Mouse (Mus musculus): ENCODE measurements around the gene Pdia4. TPM values are rescaled to one million over a fixed set of nuclear protein-coding genes. Genes with fewer than 3 reads are reported as not detected.
"Not testable (repeated sequence)": the region's sequence is repeated elsewhere in the genome, so short reads cannot be mapped to it uniquely, and the experiment has no call there.

The Pdia4 gene
- polyA plus RNA-seq, 1 experiment from 2014 or later: 283 TPM

- not testable (repeated sequence) for ATAC-seq (ENCODE audit: insufficient read depth, low FRiP score); H3K36me3 ChIP-seq (ENCODE audit: control insufficient read depth, insufficient read depth, low read length); H3K9ac ChIP-seq (ENCODE audit: low read length); H3K27ac ChIP-seq (ENCODE audit: low read length); H3K9me3 ChIP-seq (replicated peaks; ENCODE audit: control insufficient read depth, low read length); H3K4me3 ChIP-seq (replicated peaks; ENCODE audit: low read length); H3K4me1 ChIP-seq (ENCODE audit: control insufficient read depth, insufficient read depth, low read length); H3K27me3 ChIP-seq (ENCODE audit: control insufficient read depth, insufficient read depth, low read length)
- WGBS: under 1% methylated on average over 16 of the region's 38 CpGs
- 0 out of 2 replicates have a peak overlapping the region, but pooled peaks have one; percentile 36 for H3K4me2 ChIP-seq (ENCODE audit: low read depth, low read length)
These were observed 55.4 kb downstream of the Pdia4 start for GRCm38 (mm10) chr6:47757849-47758248.

DNA sequence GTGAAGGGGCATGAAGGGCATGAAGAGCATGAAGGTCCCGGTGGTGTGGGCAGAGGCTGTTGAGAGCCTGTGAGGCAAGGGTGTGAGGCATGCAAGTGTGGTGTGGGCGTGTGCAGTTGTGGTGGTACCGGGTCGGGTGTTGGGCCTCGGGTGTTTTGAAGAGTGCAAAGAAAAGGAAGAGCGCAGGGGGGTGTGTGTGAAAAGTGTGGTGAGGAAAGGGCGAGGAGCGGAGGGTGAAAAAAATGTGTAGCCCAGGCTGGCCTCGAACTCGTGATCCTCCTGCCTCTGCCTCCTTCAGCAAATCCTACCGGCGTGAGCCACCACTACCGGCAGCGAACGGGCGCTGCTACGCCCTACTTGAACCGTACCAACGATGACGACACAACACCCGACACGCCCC lies 55.8 kb downstream of the Pdia4 start:
- WGBS: 4% methylated on average over 6 of the region's 22 CpGs
- not testable (repeated sequence) for H3K9me3 ChIP-seq (replicated peaks; ENCODE audit: control insufficient read depth, low read length); H3K4me2 ChIP-seq (ENCODE audit: low read depth, low read length); H3K36me3 ChIP-seq (ENCODE audit: control insufficient read depth, insufficient read depth, low read length); H3K9ac ChIP-seq (ENCODE audit: low read length); H3K27me3 ChIP-seq (ENCODE audit: control insufficient read depth, insufficient read depth, low read length); H3K4me3 ChIP-seq (replicated peaks; ENCODE audit: low read length); ATAC-seq (ENCODE audit: insufficient read depth, low FRiP score); H3K27ac ChIP-seq (ENCODE audit: low read length); H3K4me1 ChIP-seq (ENCODE audit: control insufficient read depth, insufficient read depth, low read length)

- WGBS: 0% methylated on average over 9 of the region's 44 CpGs
- not testable (repeated sequence) for H3K4me2 ChIP-seq (ENCODE audit: low read depth, low read length); H3K9ac ChIP-seq (ENCODE audit: low read length); H3K4me1 ChIP-seq (ENCODE audit: control insufficient read depth, insufficient read depth, low read length); H3K4me3 ChIP-seq (replicated peaks; ENCODE audit: low read length); H3K36me3 ChIP-seq (ENCODE audit: control insufficient read depth, insufficient read depth, low read length); ATAC-seq (ENCODE audit: insufficient read depth, low FRiP score); H3K27me3 ChIP-seq (ENCODE audit: control insufficient read depth, insufficient read depth, low read length); H3K27ac ChIP-seq (ENCODE audit: low read length); H3K9me3 ChIP-seq (replicated peaks; ENCODE audit: control insufficient read depth, low read length)
These were observed 60.1 kb downstream of the Pdia4 start for GRCm38 (mm10) chr6:47753144-47753543.

DNA sequence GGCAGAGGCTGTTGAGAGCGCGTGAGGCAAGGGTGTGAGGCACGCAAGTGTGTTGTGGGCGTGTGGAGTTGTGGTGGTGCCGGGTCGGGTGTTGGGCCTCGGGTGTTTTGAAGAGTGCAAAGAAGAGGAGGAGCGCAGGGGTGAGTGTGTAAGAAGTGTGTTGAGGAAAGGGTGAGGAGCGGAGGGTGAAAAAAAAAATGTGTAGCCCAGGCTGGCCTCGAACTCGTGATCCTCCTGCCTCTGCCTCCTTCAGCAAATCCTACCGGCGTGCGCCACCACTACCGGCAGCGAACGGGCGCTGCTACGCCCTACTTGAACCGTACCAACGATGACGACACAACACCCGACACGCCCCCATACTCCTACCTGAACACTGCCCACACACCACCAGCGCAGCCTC lies 64.9 kb downstream of the Pdia4 start:
- peak overlapping the region; percentile 23; the same call in 1 of the 2 replicates for H3K4me3 ChIP-seq (replicated peaks; ENCODE audit: low read length)
- H3K36me3 ChIP-seq (ENCODE audit: control insufficient read depth, insufficient read depth, low read length); ATAC-seq (ENCODE audit: insufficient read depth, low FRiP score); H3K27me3 ChIP-seq (ENCODE audit: control insufficient read depth, insufficient read depth, low read length); H3K27ac ChIP-seq (ENCODE audit: low read length); H3K9me3 ChIP-seq (replicated peaks; ENCODE audit: control insufficient read depth, low read length); H3K9ac ChIP-seq (ENCODE audit: low read length); H3K4me1 ChIP-seq (ENCODE audit: control insufficient read depth, insufficient read depth, low read length): not testable (repeated sequence)
- H3K4me2 ChIP-seq (ENCODE audit: low read depth, low read length): peak overlapping the region; percentile 44
- WGBS: 5% methylated on average over 8 of the region's 25 CpGs

GRCm38 (mm10) chr6:47747886-47748285 lies 65.3 kb downstream of the Pdia4 start:
- not testable (repeated sequence) for H3K27me3 ChIP-seq (ENCODE audit: control insufficient read depth, insufficient read depth, low read length); ATAC-seq (ENCODE audit: insufficient read depth, low FRiP score); H3K9ac ChIP-seq (ENCODE audit: low read length); H3K4me1 ChIP-seq (ENCODE audit: control insufficient read depth, insufficient read depth, low read length); H3K4me3 ChIP-seq (replicated peaks; ENCODE audit: low read length); H3K4me2 ChIP-seq (ENCODE audit: low read depth, low read length); H3K27ac ChIP-seq (ENCODE audit: low read length); H3K9me3 ChIP-seq (replicated peaks; ENCODE audit: control insufficient read depth, low read length); H3K36me3 ChIP-seq (ENCODE audit: control insufficient read depth, insufficient read depth, low read length)
- 87% methylated on average over 3 of the region's 8 CpGs for WGBS

MicroRNAs within 50 kb of the gene (microRNA counts, 519-probe panel; counts per million panel counts)
- not detected for microRNA mmu-miR-704

Small RNA genes lying within 50 kb of the gene (microRNA-seq; reads per million reads assigned to microRNA genes)
- not detected for gene Mir704

Other genes with a start within 250 kb of the Pdia4 start
- 59.4 and 64.4 TPM in 2 replicates for gene Ezh2, start 218.1 kb downstream of the Pdia4 start, polyA plus RNA-seq (2015; fragmentation: Nextera tagmentation; extraction: Ambion mirVana)
- gene Zfp786, start 17.4 kb upstream of the Pdia4 start, polyA plus RNA-seq (2015; fragmentation: Nextera tagmentation; extraction: Ambion mirVana): 2.4 and 2.6 TPM in 2 replicates
- gene Zfp398, start 22.2 kb upstream of the Pdia4 start, polyA plus RNA-seq (2015; fragmentation: Nextera tagmentation; extraction: Ambion mirVana): 8.4 and 8.8 TPM in 2 replicates
- 11.2 and 11.7 TPM in 2 replicates for gene Zfp282, start 63.8 kb upstream of the Pdia4 start, polyA plus RNA-seq (2015; fragmentation: Nextera tagmentation; extraction: Ambion mirVana)
- gene Zfp212, start 107.0 kb upstream of the Pdia4 start, polyA plus RNA-seq (2015; fragmentation: Nextera tagmentation; extraction: Ambion mirVana): 13.7 and 14.0 TPM in 2 replicates
- 9.0 and 9.2 TPM in 2 replicates for gene Zfp956, start 140.0 kb upstream of the Pdia4 start, polyA plus RNA-seq (2015; fragmentation: Nextera tagmentation; extraction: Ambion mirVana)
- 4.4 and 4.5 TPM in 2 replicates for gene Zfp777, start 235.5 kb upstream of the Pdia4 start, polyA plus RNA-seq (2015; fragmentation: Nextera tagmentation; extraction: Ambion mirVana)